Mouse (Mus musculus) G1E (cell line): ENCODE results near the gene Camk2n1. TPM values are rescaled to one million over a fixed set of nuclear protein-coding genes. Genes with fewer than 3 reads are reported as not detected.

Source experiments
- ATAC-seq: 2 replicates; pipeline ENCODE4 v1.8.0; 2016; ENCODE audit warnings: mild to moderate bottlenecking; ENCODE audit not compliant: insufficient number of reproducible peaks, poor library complexity, low FRiP score, severe bottlenecking; ENCODE audit errors: extremely low read depth
- DNase-seq: peaks from one replicate; pipeline ENCODE4 v3.0.0; 2012; ENCODE audit warnings: low spot score
- H3K27me3 ChIP-seq: 2 replicates; pipeline ENCODE4 v1.6.1; 2012; ENCODE audit warnings: mild to moderate bottlenecking, low read length, inconsistent platforms; ENCODE audit not compliant: insufficient read depth
- H3K36me3 ChIP-seq: replicated peaks from 2 replicates; pipeline ENCODE3; 2012; ENCODE audit warnings: mild to moderate bottlenecking, inconsistent platforms
- H3K4me1 ChIP-seq: 2 replicates; pipeline ENCODE4 v1.6.1; 2012; ENCODE audit warnings: low read depth, low read length, inconsistent platforms, mixed read lengths; ENCODE audit not compliant: insufficient read depth
- H3K4me3 ChIP-seq: 2 replicates; pipeline ENCODE4 v1.5.1; 2012; ENCODE audit warnings: low read depth, mild to moderate bottlenecking, inconsistent platforms, low read length, moderate library complexity, mixed read lengths
- H3K9me3 ChIP-seq: replicated peaks from 2 replicates; pipeline ENCODE4 v1.6.1; 2012; ENCODE audit warnings: inconsistent platforms
- CTCF ChIP-seq: IDR thresholded peaks from 2 replicates; pipeline ENCODE4 v1.5.1; 2012; ENCODE audit warnings: low read depth, low read length, inconsistent platforms, mixed read lengths
- GATA1 ChIP-seq: IDR thresholded peaks from 2 replicates; pipeline ENCODE4 v1.6.1; 2012; ENCODE audit warnings: borderline replicate concordance, low read length, inconsistent platforms, mixed read lengths
- GATA2 ChIP-seq: IDR thresholded peaks from 2 replicates; pipeline ENCODE4 v1.6.1; 2012; ENCODE audit warnings: low read depth, low read length, inconsistent platforms, borderline replicate concordance
- POLR2AphosphoS5 ChIP-seq: IDR thresholded peaks from 2 replicates; pipeline ENCODE4 v1.6.1; 2012; ENCODE audit warnings: low read depth, low read length, inconsistent platforms; ENCODE audit not compliant: insufficient replicate concordance
- TAL1 ChIP-seq: conservative IDR thresholded peaks from 2 replicates; pipeline ENCODE4 v1.6.1; 2012; ENCODE audit warnings: low read depth, low read length, inconsistent platforms, mixed read lengths
- polyA plus RNA-seq: library from polyadenylated mRNA; stranded (reverse); fragments of >175 nt; gene quantifications from 2 replicates; pipeline ENCODE4 v1.2.3, GENCODE M21; 2012
- total RNA-seq, 2 experiments: library from RNA; stranded (forward) in 1 of 2; stranded (reverse) in 1 of 2; fragments of 200-1000 nt in 1 of 2; fragments of >200 nt in 1 of 2; fragmentation: Nextera tagmentation in 1 of 2; gene quantifications; 2 replicates each; pipeline ENCODE4 v1.2.3; 2014 to 2017

Camk2n1 gene
- total RNA-seq (2014; fragmentation: Nextera tagmentation) (3.0 TPM in 2 replicates), total RNA-seq (2017) (1.5 and 1.6 TPM in 2 replicates), polyA plus RNA-seq (3.7 and 4.9 TPM in 2 replicates)

GRCm38 (mm10) chr4:138453753-138454570 lies at the start of gene Camk2n1:
Gene Camk2n1 (plus strand): TSS chr4:138454314.
- DNase-seq (peak; percentile 93), ATAC-seq (peak; percentile 75)
- H3K9me3 ChIP-seq: peaks cover 10% of the 10 kb centered on the region
- peaks cover 42% of the 10 kb centered on the region for H3K27me3 ChIP-seq
- H3K4me1 ChIP-seq: peaks cover 36% of the 10 kb centered on the region
- no peak for TF ChIP-seq GATA2
- no peaks in the 10 kb centered on the region for H3K36me3 ChIP-seq
- peak within 1 kb of the TSS; percentile 75 for H3K4me3 ChIP-seq

GRCm38 (mm10) chr4:138404806-138405205 lies 49.3 kb upstream of the Camk2n1 start:
- Histone ChIP-seq H3K36me3 (no peaks in the 10 kb centered on the region), H3K4me3 (no peak overlapping the region), H3K27me3 (no peaks in the 10 kb centered on the region; the same call in 1 of the 2 replicates), H3K9me3 (no peaks in the 10 kb centered on the region), H3K4me1 (no peaks in the 10 kb centered on the region)
- no peak for ATAC-seq
- TF ChIP-seq TAL1 (no peak), CTCF (peak; percentile 76)
- peak; percentile 11 for DNase-seq

GRCm38 (mm10) chr4:138407479-138408194 lies 46.5 kb upstream of the Camk2n1 start:
- TF ChIP-seq TAL1 (no peak), POLR2AphosphoS5 (no peak), GATA1 (no peak), GATA2 (no peak), CTCF (no peak)
- Histone ChIP-seq H3K9me3 (no peaks in the 10 kb centered on the region), H3K27me3 (peaks cover 5% of the 10 kb centered on the region; the same call in 1 of the 2 replicates), H3K4me3 (no peak overlapping the region), H3K36me3 (no peaks in the 10 kb centered on the region), H3K4me1 (no peaks in the 10 kb centered on the region)
- DNase-seq: no peak
- ATAC-seq: no peak

- DNase-seq: no peak
- TF ChIP-seq CTCF (no peak), TAL1 (no peak), GATA1 (no peak), POLR2AphosphoS5 (no peak), GATA2 (no peak)
- Histone ChIP-seq H3K4me1 (no peaks in the 10 kb centered on the region), H3K27me3 (peaks cover 5% of the 10 kb centered on the region; the same call in 1 of the 2 replicates), H3K36me3 (no peaks in the 10 kb centered on the region), H3K4me3 (no peak overlapping the region), H3K9me3 (no peaks in the 10 kb centered on the region)
- no peak for ATAC-seq
Measured at GRCm38 (mm10) chr4:138411011-138411410, 43.1 kb upstream of the Camk2n1 start.

GRCm38 (mm10) chr4:138411504-138412121 lies 42.5 kb upstream of the Camk2n1 start:
- no peak overlapping the region for H3K4me3 ChIP-seq
- peaks cover 5% of the 10 kb centered on the region; the same call in 1 of the 2 replicates for H3K27me3 ChIP-seq
- DNase-seq (no peak), ATAC-seq (no peak)
- H3K4me1 ChIP-seq: no peaks in the 10 kb centered on the region
- H3K36me3 ChIP-seq: no peaks in the 10 kb centered on the region
- TF ChIP-seq GATA2 (no peak), POLR2AphosphoS5 (no peak), CTCF (no peak), GATA1 (no peak), TAL1 (no peak)
- no peaks in the 10 kb centered on the region for H3K9me3 ChIP-seq

GRCm38 (mm10) chr4:138414725-138415124 lies 39.4 kb upstream of the Camk2n1 start:
- no peak for TF ChIP-seq TAL1
- no peak for TF ChIP-seq POLR2AphosphoS5
- no peak for TF ChIP-seq GATA1
- TF ChIP-seq GATA2: no peak
- no peak for TF ChIP-seq CTCF
- Histone ChIP-seq H3K4me1 (no peaks in the 10 kb centered on the region), H3K27me3 (peaks cover 5% of the 10 kb centered on the region; the same call in 1 of the 2 replicates)

More at GRCm38 (mm10) chr4:138414725-138415124, 39.4 kb upstream of the Camk2n1 start:
- Histone ChIP-seq H3K36me3 (no peaks in the 10 kb centered on the region), H3K9me3 (no peaks in the 10 kb centered on the region), H3K4me3 (no peak overlapping the region)
- DNase-seq (no peak), ATAC-seq (no peak)
